Mouse (Mus musculus) ES-Bruce4 (cell line): Measurements from ENCODE around the gene 2310061I04Rik.

Experiments used
- CTCF ChIP-seq: IDR thresholded peaks from one replicate; pipeline ENCODE4 v1.8.1; 2011; ENCODE audit warnings: low read depth, low read length
- EP300 ChIP-seq: IDR thresholded peaks from 2 replicates; pipeline ENCODE4 v1.6.1; 2011; ENCODE audit warnings: low read depth, low read length; ENCODE audit not compliant: insufficient read depth
- POLR2A ChIP-seq: IDR thresholded peaks from one replicate; pipeline ENCODE4 v1.8.1; 2011; ENCODE audit warnings: low read length; ENCODE audit not compliant: insufficient read depth

GRCm38 (mm10) chr17:35865481-35866280, 31.6 kb downstream of the 2310061I04Rik start, which contains the start of gene Ppp1r18:
- TF ChIP-seq POLR2A (no peak), CTCF (no peak), EP300 (peak; percentile 31; the same call in 1 of the 2 replicates)
